Comparison of ENCODE assay signal across 17 mouse cellular contexts in genomic region chr14:56017671-56018070, GRCm38 (mm10). TPM values are rescaled to one million over a fixed set of nuclear protein-coding genes. Genes with fewer than 3 reads are reported as not detected.
"Had no signal": no experiment of that assay in that cellular context is flagged by ENCODE, and none has a peak within 500 bp of the region (broad histone marks: within the 10 kb centered on the region; RNA-seq: fewer than 3 reads in every experiment).

Gene Mcpt1 (plus strand): TSS chr14:56017971.

RNA-seq across cellular contexts. Expression of gene Mcpt1, which starts in this region (rescaled TPM):
- polyA plus RNA-seq: cortical plate, adult 2 months; embryonic facial prominence, embryonic 10.5 days; embryonic facial prominence, embryonic 11.5 days; embryonic facial prominence, embryonic 12.5 days; embryonic facial prominence, embryonic 13.5 days; erythroblast, embryonic 14.5 days; forebrain, embryonic 10.5 days; forebrain, embryonic 11.5 days; forebrain, embryonic 12.5 days; forebrain, embryonic 13.5 days; forebrain, embryonic 14.5 days; forebrain, embryonic 15.5 days; forebrain, embryonic 16.5 days; forebrain, postnatal 0 days; frontal cortex, adult 2 months; gonadal fat pad, adult 2 months; heart, adult 2 months had no signal
